Mouse (Mus musculus) CD4-positive helper T cell, adult 2 months (primary cell): ENCODE measurements around the gene Reep1.
A peak's percentile ranks its signal among the peaks of the same experiment; 100 is the strongest.

Source experiments
- DNase-seq: peaks from one replicate; pipeline ENCODE4 v3.0.0-alpha.2; 2012; ENCODE audit warnings: low read depth, missing footprints, low spot score

Reep1 gene

GRCm38 (mm10) chr6:71780431-71780830 is 73.1 kb downstream of the Reep1 start:
- no peak for DNase-seq

GRCm38 (mm10) chr6:71783165-71783564 is 75.8 kb downstream of the Reep1 start:
- no peak for DNase-seq

- no peak for DNase-seq
These were observed 81.0 kb downstream of the Reep1 start for GRCm38 (mm10) chr6:71788348-71788747.

GRCm38 (mm10) chr6:71791771-71792170 is 84.4 kb downstream of the Reep1 start:
- DNase-seq: no peak

- no peak for DNase-seq
These were observed 92.0 kb downstream of the Reep1 start for GRCm38 (mm10) chr6:71799391-71799790.

GRCm38 (mm10) chr6:71801011-71801713 is 93.8 kb downstream of the Reep1 start:
- DNase-seq: no peak

- no peak for DNase-seq
These were observed 94.3 kb downstream of the Reep1 start for GRCm38 (mm10) chr6:71801714-71802094.

- no peak for DNase-seq
These were observed 96.2 kb downstream of the Reep1 start for GRCm38 (mm10) chr6:71803609-71804008.

GRCm38 (mm10) chr6:71804061-71804829 is 96.9 kb downstream of the Reep1 start:
- DNase-seq: peak; percentile 77

- DNase-seq: no peak
These were observed 99.4 kb downstream of the Reep1 start for GRCm38 (mm10) chr6:71806713-71807112.

GRCm38 (mm10) chr6:71809890-71810289 is 102.5 kb downstream of the Reep1 start:
- DNase-seq: no peak

- DNase-seq: no peak
These were observed 105.5 kb downstream of the Reep1 start for GRCm38 (mm10) chr6:71812820-71813219.

- no peak for DNase-seq
These were observed 112.5 kb downstream of the Reep1 start for GRCm38 (mm10) chr6:71819764-71820292.

GRCm38 (mm10) chr6:71823085-71823484 is 115.7 kb downstream of the Reep1 start:
- DNase-seq: no peak

GRCm38 (mm10) chr6:71823488-71823887 is 116.1 kb downstream of the Reep1 start:
- DNase-seq: peak; percentile 92

GRCm38 (mm10) chr6:71823961-71824360 is 116.6 kb downstream of the Reep1 start:
- DNase-seq: no peak

- no peak for DNase-seq
These were observed 119.5 kb downstream of the Reep1 start, which contains the start of gene Mrpl35 for GRCm38 (mm10) chr6:71826869-71827268. TSS of gene Mrpl35 (minus strand) at chr6:71826969.

- no peak for DNase-seq
These were observed 122.4 kb downstream of the Reep1 start for GRCm38 (mm10) chr6:71829768-71830167.

- peak; percentile 96 for DNase-seq
These were observed 123.6 kb downstream of the Reep1 start, which contains the start of gene Immt for GRCm38 (mm10) chr6:71830690-71831580. TSS of gene Immt (plus strand) at chr6:71831331.

GRCm38 (mm10) chr6:71831581-71831960 is 124.2 kb downstream of the Reep1 start:
- peak; percentile 97 for DNase-seq

GRCm38 (mm10) chr6:71836811-71837210 is 129.4 kb downstream of the Reep1 start:
- no peak for DNase-seq

GRCm38 (mm10) chr6:71839815-71840214 is 132.5 kb downstream of the Reep1 start:
- no peak for DNase-seq
